Mouse (Mus musculus): ENCODE results near the gene Tcaim. TPM values are rescaled to one million over a fixed set of nuclear protein-coding genes. Genes with fewer than 3 reads are reported as not detected.

The Tcaim gene
- polyA plus RNA-seq, 1 experiment from 2014 or later: 3.2 TPM

DNA sequence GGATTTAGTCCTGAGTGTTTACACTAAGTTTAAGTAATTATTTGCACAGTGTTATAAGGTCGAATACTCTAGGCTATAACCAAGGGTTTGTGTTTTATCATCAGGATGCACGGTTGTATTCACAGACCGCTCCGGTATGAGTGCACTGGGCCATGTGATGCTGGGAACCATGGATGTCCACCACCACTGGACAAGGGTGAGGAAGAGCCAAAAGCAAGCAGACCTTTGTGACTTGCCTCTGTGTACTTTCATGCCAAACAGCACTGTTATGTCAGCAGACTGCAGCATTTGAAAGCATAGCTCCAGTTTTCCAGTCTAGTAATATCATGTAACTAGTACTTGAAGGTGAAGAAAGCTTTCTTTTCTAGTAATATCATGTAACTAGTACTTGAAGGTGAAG lies 21.4 kb downstream of the Tcaim start:
- no peak for TF ChIP-seq CTCF (IDR thresholded peaks at IDR 0.05; ENCODE audit: low read depth)
- H3K4me1 ChIP-seq (replicated peaks; ENCODE audit: control insufficient read depth, insufficient read depth, low read length): no peaks in the 10 kb centered on the region
- WGBS: 62% methylated on average over 4 of the region's 4 CpGs
- H3K9ac ChIP-seq (ENCODE audit: low read depth, low read length): no peak overlapping the region
- H3K4me2 ChIP-seq (replicated peaks; ENCODE audit: low read depth): no peak overlapping the region
- H3K27me3 ChIP-seq (replicated peaks; ENCODE audit: control insufficient read depth, insufficient read depth, low read length): no peaks in the 10 kb centered on the region
- peaks cover 31% of the 10 kb centered on the region for H3K36me3 ChIP-seq (ENCODE audit: control insufficient read depth, insufficient read depth)
- no peak for ATAC-seq
- H3K27ac ChIP-seq (ENCODE audit: low read depth, low read length): no peak overlapping the region
- no peaks in the 10 kb centered on the region for H3K9me3 ChIP-seq (ENCODE audit: control insufficient read depth)
- no peak overlapping the region for H3K4me3 ChIP-seq (ENCODE audit: low read depth, low read length)

DNA sequence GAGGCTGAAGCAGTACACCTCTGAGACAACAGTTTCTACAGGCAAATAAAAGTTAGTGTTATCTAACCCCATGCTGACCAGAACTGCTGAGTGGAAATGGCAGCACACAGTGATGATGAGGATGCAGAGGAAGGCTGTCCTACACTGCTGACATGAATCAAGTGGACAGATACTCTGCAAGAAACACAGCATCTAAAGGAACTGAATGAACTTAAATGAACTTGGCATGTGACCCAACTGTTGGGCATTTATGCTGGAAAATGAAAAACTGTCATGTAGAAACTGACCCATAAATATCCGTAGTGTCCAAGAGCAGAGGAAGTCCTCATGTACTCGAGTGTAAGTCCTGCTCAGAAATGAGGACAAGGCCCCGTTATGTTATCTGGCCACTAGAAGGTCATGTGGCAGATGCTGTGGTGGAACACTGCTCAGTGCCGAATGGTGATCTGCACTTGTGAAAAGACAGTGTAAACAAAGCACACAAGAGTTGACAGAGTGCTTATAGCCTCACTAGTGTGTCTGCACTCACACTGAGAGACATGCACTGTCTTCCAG lies 24.6 kb downstream of the Tcaim start:
- Histone ChIP-seq H3K36me3 (ENCODE audit: control insufficient read depth, insufficient read depth) (peaks cover 19% of the 10 kb centered on the region; the same call in 1 of the 2 replicates), H3K4me1 (replicated peaks; ENCODE audit: control insufficient read depth, insufficient read depth, low read length) (no peaks in the 10 kb centered on the region), H3K27me3 (replicated peaks; ENCODE audit: control insufficient read depth, insufficient read depth, low read length) (no peaks in the 10 kb centered on the region), H3K4me2 (replicated peaks; ENCODE audit: low read depth) (no peak overlapping the region), H3K27ac (ENCODE audit: low read depth, low read length) (no peak overlapping the region), H3K9me3 (ENCODE audit: control insufficient read depth) (no peaks in the 10 kb centered on the region), H3K4me3 (ENCODE audit: low read depth, low read length) (no peak overlapping the region), H3K9ac (ENCODE audit: low read depth, low read length) (no peak overlapping the region)
- ATAC-seq: no peak
- TF ChIP-seq CTCF (IDR thresholded peaks at IDR 0.05; ENCODE audit: low read depth): no peak
- 74% methylated on average over 4 of the region's 4 CpGs for WGBS

DNA sequence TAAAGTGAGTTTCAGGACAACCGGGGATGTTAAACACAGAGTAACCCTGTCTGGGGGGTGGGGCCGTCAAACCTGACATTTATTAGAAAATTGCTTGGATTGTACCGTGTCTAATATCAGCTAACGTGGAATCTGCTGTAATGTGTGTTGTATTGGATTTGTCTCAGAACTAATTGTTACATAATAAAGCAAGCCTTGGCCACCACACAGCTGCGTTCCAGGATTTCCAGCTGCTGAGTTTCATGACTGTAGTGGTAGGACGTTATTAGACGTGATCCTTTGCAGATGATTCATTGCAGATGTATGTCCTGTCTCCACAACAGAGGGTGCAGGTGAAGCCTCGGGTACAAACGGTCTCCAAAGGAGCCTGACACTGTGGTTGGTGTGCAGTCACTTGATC lies 30.8 kb downstream of the Tcaim start:
- peaks cover 7% of the 10 kb centered on the region; the same call in 1 of the 2 replicates for H3K36me3 ChIP-seq (ENCODE audit: control insufficient read depth, insufficient read depth)
- TF ChIP-seq CTCF (IDR thresholded peaks at IDR 0.05; ENCODE audit: low read depth): no peak
- 70% methylated on average over 9 of the region's 9 CpGs for WGBS
- H3K27me3 ChIP-seq (replicated peaks; ENCODE audit: control insufficient read depth, insufficient read depth, low read length): no peaks in the 10 kb centered on the region
- H3K4me3 ChIP-seq (ENCODE audit: low read depth, low read length): no peak overlapping the region
- ATAC-seq: no peak
- H3K9me3 ChIP-seq (ENCODE audit: control insufficient read depth): no peaks in the 10 kb centered on the region
- H3K4me2 ChIP-seq (replicated peaks; ENCODE audit: low read depth): no peak overlapping the region
- H3K9ac ChIP-seq (ENCODE audit: low read depth, low read length): no peak overlapping the region
- no peaks in the 10 kb centered on the region for H3K4me1 ChIP-seq (replicated peaks; ENCODE audit: control insufficient read depth, insufficient read depth, low read length)
- H3K27ac ChIP-seq (ENCODE audit: low read depth, low read length): no peak overlapping the region

DNA sequence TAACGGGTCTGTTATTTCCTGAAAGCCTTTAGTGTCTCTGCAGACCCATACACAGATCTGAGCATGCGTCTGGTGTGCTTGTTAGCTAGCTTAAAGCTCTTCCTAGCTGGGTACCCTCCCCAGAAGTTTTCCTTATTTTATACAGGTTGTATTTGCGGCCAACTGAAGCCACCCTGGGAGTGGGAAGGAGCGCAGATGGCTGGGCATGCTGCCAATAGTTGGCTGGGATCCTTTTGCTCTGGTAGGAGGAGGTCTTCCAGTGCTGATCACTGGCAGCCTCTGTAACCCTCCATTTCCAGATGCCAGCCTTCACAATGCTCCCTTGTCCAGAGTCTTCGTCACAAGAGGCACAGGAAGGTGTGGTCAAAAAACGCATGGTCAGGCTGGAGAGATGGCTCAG lies 31.5 kb downstream of the Tcaim start:
- H3K27ac ChIP-seq (ENCODE audit: low read depth, low read length): peak overlapping the region; percentile 41; the same call in 1 of the 2 replicates

DNA sequence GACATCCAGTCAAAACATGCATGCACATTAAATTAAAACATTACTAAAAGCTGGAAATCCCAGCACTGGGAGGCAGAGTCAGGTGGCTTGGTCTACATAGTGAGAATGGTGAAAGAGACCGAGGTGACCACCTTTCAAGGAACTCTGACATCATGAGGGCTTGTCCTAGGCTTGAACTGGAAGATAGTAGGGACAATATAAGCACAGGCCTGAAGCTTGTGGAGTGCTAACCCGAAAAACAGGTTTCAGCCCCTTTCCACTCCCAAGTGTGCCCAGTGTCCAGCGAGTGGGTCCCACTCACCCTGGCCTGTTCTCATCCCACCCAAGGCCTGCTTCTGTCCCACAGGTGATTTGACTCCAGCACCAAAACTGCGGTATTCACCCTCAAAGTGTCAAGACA lies 31.9 kb downstream of the Tcaim start:
- H3K9ac ChIP-seq (ENCODE audit: low read depth, low read length): no peak overlapping the region
- H3K9me3 ChIP-seq (ENCODE audit: control insufficient read depth): no peaks in the 10 kb centered on the region
- peaks cover 5% of the 10 kb centered on the region; the same call in 1 of the 2 replicates for H3K36me3 ChIP-seq (ENCODE audit: control insufficient read depth, insufficient read depth)
- 75% methylated on average over 4 of the region's 4 CpGs for WGBS
- 0 out of 2 replicates have a peak, but pooled peaks have one; percentile 38 for ATAC-seq
- peak overlapping the region; percentile 41; the same call in 1 of the 2 replicates for H3K27ac ChIP-seq (ENCODE audit: low read depth, low read length)
- H3K27me3 ChIP-seq (replicated peaks; ENCODE audit: control insufficient read depth, insufficient read depth, low read length): no peaks in the 10 kb centered on the region
- no peak overlapping the region for H3K4me3 ChIP-seq (ENCODE audit: low read depth, low read length)
- H3K4me1 ChIP-seq (replicated peaks; ENCODE audit: control insufficient read depth, insufficient read depth, low read length): no peaks in the 10 kb centered on the region
- no peak overlapping the region for H3K4me2 ChIP-seq (replicated peaks; ENCODE audit: low read depth)
- TF ChIP-seq CTCF (IDR thresholded peaks at IDR 0.05; ENCODE audit: low read depth): no peak

More for the DNA sequence above, 31.5 kb downstream of the Tcaim start:
- Histone ChIP-seq H3K36me3 (ENCODE audit: control insufficient read depth, insufficient read depth) (peaks cover 5% of the 10 kb centered on the region; the same call in 1 of the 2 replicates), H3K4me3 (ENCODE audit: low read depth, low read length) (no peak overlapping the region), H3K4me1 (replicated peaks; ENCODE audit: control insufficient read depth, insufficient read depth, low read length) (no peaks in the 10 kb centered on the region), H3K9ac (ENCODE audit: low read depth, low read length) (no peak overlapping the region), H3K4me2 (replicated peaks; ENCODE audit: low read depth) (no peak overlapping the region), H3K9me3 (ENCODE audit: control insufficient read depth) (no peaks in the 10 kb centered on the region), H3K27me3 (replicated peaks; ENCODE audit: control insufficient read depth, insufficient read depth, low read length) (no peaks in the 10 kb centered on the region)
- WGBS: 56% methylated on average over 6 of the region's 6 CpGs
- no peak for TF ChIP-seq CTCF (IDR thresholded peaks at IDR 0.05; ENCODE audit: low read depth)
- ATAC-seq: no peak

DNA sequence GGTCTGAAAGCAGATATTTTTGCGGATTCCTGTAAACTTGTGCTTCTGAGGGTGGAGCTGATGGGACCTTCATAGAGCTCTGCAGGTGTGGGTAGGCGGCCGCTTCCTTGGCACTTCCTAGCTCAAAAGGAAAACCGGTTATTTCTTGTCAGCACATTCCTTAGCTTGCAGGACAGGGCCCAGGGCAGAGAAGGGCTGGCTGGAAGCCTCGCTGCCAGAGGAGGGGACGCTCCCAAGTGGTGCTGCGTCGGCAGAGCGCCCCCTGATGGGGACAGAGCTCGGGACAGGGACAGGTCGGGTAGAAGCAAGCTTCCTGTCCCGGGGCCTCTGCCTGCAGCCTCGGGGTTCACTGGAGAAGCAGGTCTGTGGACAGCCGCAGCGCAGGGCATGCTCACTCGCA lies 32.3 kb downstream of the Tcaim start:
- H3K27ac ChIP-seq (ENCODE audit: low read depth, low read length): no peak overlapping the region
- TF ChIP-seq CTCF (IDR thresholded peaks at IDR 0.05; ENCODE audit: low read depth): peak; percentile 73
- 0 out of 2 replicates have a peak, but pooled peaks have one; percentile 41 for ATAC-seq
- H3K9me3 ChIP-seq (ENCODE audit: control insufficient read depth): no peaks in the 10 kb centered on the region
- H3K9ac ChIP-seq (ENCODE audit: low read depth, low read length): no peak overlapping the region
- no peaks in the 10 kb centered on the region for H3K4me1 ChIP-seq (replicated peaks; ENCODE audit: control insufficient read depth, insufficient read depth, low read length)
- no peaks in the 10 kb centered on the region for H3K27me3 ChIP-seq (replicated peaks; ENCODE audit: control insufficient read depth, insufficient read depth, low read length)
- peaks cover 5% of the 10 kb centered on the region; the same call in 1 of the 2 replicates for H3K36me3 ChIP-seq (ENCODE audit: control insufficient read depth, insufficient read depth)
- 36% methylated on average over 16 of the region's 16 CpGs for WGBS
- peak overlapping the region; percentile 24; the same call in 1 of the 2 replicates for H3K4me2 ChIP-seq (replicated peaks; ENCODE audit: low read depth)
- no peak overlapping the region for H3K4me3 ChIP-seq (ENCODE audit: low read depth, low read length)

All from intestine, postnatal 0 days (tissue).